Mouse (Mus musculus): ENCODE measurements around the gene Hsd11b1. TPM values are rescaled to one million over a fixed set of nuclear protein-coding genes. Genes with fewer than 3 reads are reported as not detected.

Hsd11b1 gene
- polyA plus RNA-seq, 1 experiment from 2014 or later, result 0.89 TPM

Other genes with a start within 250 kb of the Hsd11b1 start
- gene Syt14, start 228.3 kb downstream of the Hsd11b1 start, polyA plus RNA-seq (2016; fragmentation: Nextera tagmentation; extraction: Ambion mirVana), result 5.5 and 6.0 TPM in 2 replicates
- 4.4 and 5.4 TPM in 2 replicates for gene Diexf, start 133.8 kb downstream of the Hsd11b1 start, polyA plus RNA-seq (2016; fragmentation: Nextera tagmentation; extraction: Ambion mirVana)
- gene Irf6, start 111.0 kb downstream of the Hsd11b1 start, polyA plus RNA-seq (2016; fragmentation: Nextera tagmentation; extraction: Ambion mirVana), result 2.6 and 2.8 TPM in 2 replicates
- gene A130010J15Rik, start 96.0 kb downstream of the Hsd11b1 start, polyA plus RNA-seq (2016; fragmentation: Nextera tagmentation; extraction: Ambion mirVana), result 6.9 and 7.7 TPM in 2 replicates
- gene Traf3ip3, start 62.4 kb downstream of the Hsd11b1 start, polyA plus RNA-seq (2016; fragmentation: Nextera tagmentation; extraction: Ambion mirVana), result 7.0 and 8.6 TPM in 2 replicates
- 0.04 and 0.25 TPM in 2 replicates for gene Lamb3, start 56.4 kb downstream of the Hsd11b1 start, polyA plus RNA-seq (2016; fragmentation: Nextera tagmentation; extraction: Ambion mirVana)
- 23.8 and 27.0 TPM in 2 replicates for gene G0s2, start 9.1 kb upstream of the Hsd11b1 start, polyA plus RNA-seq (2016; fragmentation: Nextera tagmentation; extraction: Ambion mirVana)
- 0.86 and 0.92 TPM in 2 replicates for gene Camk1g, start 106.2 kb upstream of the Hsd11b1 start, polyA plus RNA-seq (2016; fragmentation: Nextera tagmentation; extraction: Ambion mirVana)